Mouse (Mus musculus): ENCODE measurements around the gene Reep1.
A peak's percentile ranks its signal among the peaks of the same experiment; 100 is the strongest.

DNA sequence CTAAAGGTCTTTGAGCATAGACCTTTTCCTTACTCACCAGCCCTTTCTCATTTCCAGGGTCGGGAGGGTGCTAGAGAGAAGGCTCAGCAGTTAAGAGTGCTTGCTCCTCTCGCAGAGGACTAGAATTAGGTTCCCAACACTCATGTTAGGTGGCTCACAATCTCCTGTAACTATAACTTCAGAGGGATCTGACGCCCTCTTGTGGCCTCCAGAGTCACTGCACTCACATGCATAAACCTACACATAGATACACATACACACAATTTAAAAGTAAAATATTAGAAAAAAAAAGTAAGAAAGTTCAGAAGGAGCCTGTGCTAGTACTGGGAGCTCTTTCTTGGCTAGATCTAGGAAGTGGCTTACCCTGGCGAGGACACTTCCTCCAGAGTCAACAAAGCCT, 63.9 kb downstream of the Reep1 start:
- peak; percentile 29; the same call in 1 of the 2 replicates for TF ChIP-seq CTCF (IDR thresholded peaks at IDR 0.05; ENCODE audit: low read depth)
- no peak for TF ChIP-seq EP300 (optimal IDR thresholded peaks at IDR 0.05)
